Mouse (Mus musculus): ENCODE results near the gene Gnl3l. TPM values are rescaled to one million over a fixed set of nuclear protein-coding genes. Genes with fewer than 3 reads are reported as not detected.

Gene Gnl3l
- polyA plus RNA-seq (2012; rRNA removed), result 83.7 and 99.0 TPM in 2 replicates

DNA sequence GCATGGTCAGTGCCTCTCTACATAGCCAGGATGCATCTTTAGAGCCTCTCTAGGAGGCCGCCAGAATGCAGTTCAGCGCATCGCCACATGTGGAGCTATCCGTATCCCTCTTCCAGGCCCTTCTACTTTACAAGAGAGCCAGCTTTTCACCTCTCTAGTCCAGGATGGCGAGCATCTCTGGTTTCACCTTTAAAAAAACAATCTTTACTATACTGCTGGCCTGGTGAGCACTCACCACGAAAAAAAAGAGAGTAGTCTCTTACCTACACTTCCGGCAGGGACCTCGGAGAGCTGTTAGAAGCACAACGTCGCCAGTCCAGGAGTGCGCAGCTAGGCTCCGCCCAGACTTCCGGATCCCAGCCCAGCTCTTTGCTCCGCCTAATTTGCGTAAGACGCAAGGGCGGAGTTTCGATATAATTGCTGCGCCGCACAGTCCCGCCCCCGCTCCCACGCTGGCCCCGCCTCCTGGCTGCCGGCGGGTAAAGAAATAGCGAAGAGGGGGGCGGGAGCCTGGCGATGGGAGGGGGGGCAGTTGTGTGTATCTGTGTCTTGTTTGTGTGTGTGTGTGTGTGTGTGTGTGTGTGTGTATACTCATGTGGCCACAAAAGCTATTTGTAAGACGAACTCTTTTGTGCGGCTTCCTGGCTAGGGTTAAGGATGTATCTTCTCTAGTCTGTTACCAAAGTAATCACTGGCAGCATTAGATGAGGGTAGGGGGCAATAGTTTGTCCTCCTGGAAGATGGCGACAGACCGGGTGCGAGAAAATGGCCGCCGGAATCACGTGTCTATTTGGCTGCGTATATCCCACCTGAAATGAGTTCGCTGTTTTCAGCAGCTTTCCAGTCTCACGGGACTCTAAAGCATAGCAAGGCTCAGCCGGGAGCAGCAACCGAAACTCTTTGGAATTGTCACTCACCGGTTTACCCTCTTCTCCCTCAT is at the start of gene Gnl3l:
Gnl3l (minus strand) TSS at position 385 of the 940 bp plus-strand sequence.
- peak; percentile 78 to 89 for DNase-seq (ENCODE audit: extremely low spot score in 1 of 2, low spot score in 1 of 2)

DNA sequence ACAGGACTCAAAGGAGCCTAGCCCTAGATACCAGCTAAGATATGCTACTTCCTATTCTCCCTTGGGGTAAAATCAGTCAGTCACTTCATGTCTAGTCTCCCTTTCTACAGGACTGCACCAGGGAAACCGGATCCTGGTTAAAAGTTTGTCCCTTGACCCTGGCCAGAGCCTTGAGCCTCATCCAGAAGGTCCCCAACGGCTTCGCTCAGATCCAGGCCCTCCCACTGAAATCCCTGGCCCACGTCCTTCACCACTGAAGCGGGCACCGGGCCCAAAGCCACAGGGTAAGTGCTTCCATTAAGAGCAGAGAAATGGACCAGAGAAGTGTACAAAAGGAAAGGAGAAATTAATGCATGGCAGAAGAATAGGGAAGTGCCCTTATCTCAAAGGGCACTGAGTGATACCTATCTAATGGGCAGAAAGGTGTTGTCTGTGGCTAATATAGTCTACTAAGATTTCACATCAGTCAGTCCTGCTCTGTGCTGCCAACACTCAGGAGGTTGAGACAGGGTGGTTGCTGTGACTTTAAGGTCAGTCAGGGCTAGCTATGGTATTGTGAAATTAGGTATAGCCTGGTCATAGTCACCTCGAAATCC is 49.0 kb upstream of the Gnl3l start:
- DNase-seq (ENCODE audit: extremely low spot score in 1 of 2, low spot score in 1 of 2), result no peak

DNA sequence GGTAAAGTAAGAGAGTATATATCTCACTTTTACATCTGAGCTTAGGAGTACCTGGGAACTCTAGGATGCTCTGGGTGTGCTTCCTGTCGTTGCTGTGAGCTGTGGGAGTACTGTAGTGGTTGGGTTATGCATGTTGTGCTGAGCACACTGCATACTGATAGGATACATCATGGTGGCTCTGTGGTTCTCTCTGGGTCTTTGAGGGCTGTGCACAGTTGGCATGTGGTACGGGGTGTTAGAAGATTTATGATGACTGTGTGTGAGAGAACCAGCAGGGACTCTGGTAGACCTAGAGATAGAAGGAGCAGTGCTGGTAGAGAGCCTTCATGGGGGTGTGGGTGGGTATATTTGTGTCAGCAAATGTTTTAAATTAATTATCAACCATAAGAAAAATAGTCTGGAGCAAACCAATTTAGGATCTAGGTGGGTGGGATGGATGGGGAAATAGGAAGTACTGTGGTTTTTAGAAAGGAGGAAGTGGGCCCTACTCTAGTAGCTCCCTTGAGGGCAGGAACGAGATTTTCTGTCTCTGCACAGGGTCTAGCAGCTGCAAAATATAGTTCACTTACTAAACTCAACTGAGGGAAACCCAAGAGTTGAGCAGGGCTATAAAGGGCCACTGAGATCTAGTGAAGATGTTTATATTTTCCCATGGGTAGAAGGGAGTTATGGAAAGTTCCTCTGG is 44.6 kb upstream of the Gnl3l start:
- no peak for DNase-seq (ENCODE audit: extremely low spot score in 1 of 2, low spot score in 1 of 2)

DNA sequence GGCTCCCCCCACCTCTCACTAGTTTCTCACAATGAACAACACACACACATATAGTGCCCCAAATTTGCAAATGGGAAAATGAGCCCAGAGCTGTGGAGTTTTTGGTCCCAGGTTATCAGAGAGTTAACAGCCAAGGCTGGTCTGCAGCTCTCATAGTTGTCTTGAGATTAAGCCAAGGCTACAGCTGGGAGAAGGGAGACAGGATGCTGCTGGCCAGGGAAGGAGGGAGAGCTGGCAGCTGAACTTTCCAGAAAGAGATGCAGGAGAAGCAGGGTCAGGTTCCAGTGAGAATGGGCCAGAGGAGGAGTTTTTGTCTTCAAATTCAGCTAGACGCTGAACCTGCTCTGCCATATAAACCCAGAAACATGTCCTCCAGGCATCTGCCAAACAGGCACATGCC is 42.2 kb upstream of the Gnl3l start:
- DNase-seq (ENCODE audit: extremely low spot score in 1 of 2, low spot score in 1 of 2), result no peak

DNA sequence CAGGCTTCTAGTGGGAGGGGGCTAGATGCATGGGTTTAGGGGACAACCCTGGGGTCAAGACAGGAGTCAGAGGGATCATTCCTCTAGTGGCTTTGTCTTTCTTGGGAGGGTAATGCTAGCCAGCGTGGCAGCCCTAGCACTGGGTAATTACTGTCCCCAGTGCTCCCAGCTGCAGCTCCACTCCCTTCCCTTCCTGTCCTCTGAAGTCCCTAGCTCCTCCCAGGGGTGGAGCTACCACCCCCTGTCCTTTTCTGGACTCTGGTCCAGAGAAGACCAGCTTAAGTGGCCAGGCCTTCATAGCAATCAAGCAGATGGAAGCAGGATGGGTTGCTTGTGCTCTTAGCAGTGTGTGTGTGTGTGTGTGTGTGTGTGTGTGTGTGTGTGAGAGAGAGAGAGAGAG is 38.4 kb upstream of the Gnl3l start:
- no peak for DNase-seq (ENCODE audit: extremely low spot score in 1 of 2, low spot score in 1 of 2)

DNA sequence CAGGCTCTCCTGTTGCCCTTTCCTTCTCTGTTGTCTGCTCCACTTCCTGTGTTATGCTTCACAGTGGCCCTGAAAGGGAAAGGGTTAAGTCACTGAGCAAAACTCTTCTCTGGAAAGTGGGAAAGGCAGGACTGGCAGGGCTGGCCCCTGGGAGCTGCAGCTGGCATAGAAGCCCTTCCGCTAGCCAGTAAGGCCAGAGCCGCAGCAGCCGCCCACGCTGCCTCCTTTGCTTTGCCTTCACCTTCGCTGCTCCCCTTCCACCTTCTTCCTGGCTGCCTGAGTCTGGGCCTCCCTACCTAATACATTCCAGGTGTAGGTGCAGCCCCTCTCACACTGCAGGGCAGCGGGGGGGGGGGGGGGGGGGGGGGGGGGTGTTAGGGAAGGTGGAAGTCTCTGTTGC is 37.4 kb upstream of the Gnl3l start:
- no peak for DNase-seq (ENCODE audit: extremely low spot score in 1 of 2, low spot score in 1 of 2)

DNA sequence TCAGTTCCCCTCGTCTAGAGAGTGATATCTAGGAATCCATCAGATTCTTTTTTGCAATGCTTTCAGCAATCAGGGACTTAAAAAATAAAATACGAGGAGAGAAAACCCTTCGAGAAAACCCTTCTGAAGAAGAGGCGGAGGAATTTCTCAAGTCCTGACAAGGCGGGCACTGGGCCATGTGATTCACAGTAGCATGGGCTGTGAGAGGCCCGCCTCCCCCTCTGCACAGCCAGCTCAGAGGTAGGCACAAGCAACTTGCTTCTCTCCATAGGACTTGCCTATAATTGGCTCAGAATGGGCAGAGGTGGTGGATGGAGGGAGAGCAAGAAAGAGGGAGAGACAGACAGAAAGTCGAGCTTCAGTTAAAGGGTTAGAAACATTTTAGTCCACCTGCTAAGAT is 33.2 kb upstream of the Gnl3l start:
- DNase-seq (ENCODE audit: extremely low spot score in 1 of 2, low spot score in 1 of 2), result peak; percentile 38 to 78

DNA sequence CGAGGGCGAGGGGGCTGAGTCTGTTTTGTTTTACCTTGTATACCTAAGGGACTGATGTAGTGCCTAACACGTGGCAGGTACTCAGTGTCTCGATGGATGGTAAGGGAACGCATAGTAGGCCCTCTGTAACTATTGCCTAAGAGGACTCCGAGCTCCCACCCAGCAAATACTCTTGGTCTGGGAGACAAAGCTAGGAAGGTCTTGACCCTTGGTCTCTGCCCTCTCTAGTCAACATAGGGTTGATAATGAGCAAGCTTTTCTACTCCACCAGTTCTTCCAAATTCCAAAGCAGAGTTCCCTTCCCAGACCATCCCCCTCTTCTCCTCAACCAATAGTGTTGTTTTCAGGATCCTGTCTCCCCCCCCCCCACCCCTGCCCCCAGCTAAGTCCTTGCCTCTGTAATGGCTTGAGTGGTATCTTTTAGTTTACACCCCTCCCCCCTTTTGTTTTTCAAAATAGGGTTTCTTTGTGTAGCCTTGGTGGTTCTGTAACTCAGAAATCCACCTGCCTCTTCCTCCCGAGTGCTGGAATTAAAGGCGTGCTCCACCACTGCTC is 32.6 kb upstream of the Gnl3l start:
- DNase-seq (ENCODE audit: extremely low spot score in 1 of 2, low spot score in 1 of 2), result no peak

DNA sequence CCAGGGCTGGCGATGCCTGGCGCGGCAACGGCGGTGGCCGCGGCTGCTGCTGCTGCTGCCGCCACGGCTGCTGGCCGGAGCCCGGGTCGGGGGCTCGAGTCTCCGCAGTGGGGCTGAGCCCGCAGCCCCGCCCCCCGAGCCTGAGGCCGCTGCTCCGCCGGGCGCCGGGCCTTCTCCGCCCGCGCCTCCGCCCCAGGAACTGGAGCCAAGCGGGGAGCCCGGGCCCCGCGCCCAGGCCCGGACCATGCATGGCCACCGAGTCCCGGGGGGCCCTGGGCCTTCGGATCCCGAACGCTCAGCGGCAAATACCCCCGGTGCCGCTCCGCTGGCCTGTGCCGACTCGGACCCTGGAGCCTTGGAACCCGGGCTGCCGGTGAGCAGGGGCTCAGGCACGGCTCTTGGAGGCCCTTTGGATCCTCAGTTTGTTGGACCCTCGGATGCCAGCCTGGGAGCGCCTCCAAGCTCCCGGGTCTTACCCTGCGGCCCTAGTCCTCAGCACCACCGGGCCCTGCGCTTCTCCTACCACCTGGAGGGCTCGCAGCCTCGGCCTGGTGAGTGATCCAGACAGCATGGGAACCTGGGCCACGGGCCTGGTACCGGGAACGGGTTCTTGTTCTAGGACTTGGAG is 30.4 kb upstream of the Gnl3l start:
- no peak for DNase-seq (ENCODE audit: extremely low spot score in 1 of 2, low spot score in 1 of 2)

DNA sequence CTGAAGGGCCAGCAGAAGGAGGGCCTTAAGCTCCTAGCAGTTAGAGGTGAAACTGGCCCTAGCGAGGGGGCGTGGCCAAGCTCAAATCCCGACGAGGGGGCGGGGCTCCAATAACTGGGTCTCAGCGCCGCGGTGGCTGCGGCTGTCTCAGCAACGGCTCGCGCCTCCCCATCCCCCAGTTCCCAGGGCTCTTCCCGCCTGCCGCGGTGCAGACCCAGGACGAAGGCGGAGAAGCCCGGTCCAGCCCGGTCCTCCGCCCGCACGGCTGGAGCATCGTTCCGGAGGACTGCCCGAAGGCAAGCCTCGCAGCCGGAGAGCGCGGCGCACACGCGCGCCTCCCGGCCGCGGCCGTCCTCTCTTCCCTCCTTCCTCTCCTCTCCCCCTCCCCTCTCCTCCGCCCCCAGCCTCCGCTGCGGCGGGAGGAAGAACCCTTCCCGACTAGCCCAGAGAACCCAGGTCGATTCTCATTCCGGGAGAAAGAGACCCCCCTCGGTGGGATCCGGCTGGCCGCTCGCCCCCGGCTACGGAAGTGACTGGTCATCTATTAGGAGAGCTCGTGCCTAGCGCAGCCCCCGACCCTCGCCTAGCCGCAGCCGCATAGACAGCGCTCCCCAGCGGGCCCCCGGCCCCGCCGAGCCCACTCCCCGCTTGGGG is 29.8 kb upstream of the Gnl3l start:
- peak; percentile 39 to 77 for DNase-seq (ENCODE audit: extremely low spot score in 1 of 2, low spot score in 1 of 2)

DNA sequence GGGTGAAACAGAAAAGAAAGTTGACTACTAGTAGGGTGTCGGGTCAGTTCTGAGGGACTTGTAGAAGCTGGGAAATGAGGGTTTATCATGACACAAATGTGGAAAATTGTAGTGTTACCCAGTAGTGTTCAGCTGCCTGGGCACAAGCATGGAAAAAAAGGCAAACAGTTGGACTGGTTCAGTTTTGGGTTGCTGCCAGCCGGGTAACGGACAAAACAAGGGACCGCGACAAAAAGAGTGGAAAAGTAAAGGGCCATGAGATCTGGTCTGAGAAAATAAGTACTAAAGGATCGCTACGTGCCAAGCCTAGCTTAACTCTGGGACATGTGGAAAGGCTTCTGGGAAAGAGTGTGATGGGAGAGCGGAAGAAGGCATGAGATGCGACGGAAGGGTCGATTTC is 29.2 kb upstream of the Gnl3l start:
- DNase-seq (ENCODE audit: extremely low spot score in 1 of 2, low spot score in 1 of 2), result no peak

DNA sequence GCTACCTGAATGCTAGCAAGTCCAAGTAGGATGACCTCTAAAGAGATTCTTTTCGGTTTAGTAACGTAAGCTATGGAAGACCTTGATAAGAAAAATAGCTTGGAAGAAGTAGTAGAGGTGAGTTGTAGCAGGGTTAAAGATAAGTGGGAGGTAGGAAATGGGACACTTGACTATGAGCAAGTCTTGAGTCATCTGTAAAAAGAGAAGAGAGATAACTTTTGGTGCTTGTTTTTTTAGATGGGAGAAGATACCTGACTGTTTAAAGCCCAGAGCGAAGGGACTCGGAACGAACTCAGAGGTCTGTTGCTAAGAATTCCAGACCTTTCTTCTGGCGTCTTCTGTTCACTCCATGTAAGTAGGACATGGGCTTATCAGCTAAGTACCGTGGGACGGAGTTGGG is 28.7 kb upstream of the Gnl3l start, which contains the start of gene Fgd1:
Fgd1 (plus strand) TSS at position 301 of the 400 bp plus-strand sequence.
- DNase-seq (ENCODE audit: extremely low spot score in 1 of 2, low spot score in 1 of 2), result no peak

DNA sequence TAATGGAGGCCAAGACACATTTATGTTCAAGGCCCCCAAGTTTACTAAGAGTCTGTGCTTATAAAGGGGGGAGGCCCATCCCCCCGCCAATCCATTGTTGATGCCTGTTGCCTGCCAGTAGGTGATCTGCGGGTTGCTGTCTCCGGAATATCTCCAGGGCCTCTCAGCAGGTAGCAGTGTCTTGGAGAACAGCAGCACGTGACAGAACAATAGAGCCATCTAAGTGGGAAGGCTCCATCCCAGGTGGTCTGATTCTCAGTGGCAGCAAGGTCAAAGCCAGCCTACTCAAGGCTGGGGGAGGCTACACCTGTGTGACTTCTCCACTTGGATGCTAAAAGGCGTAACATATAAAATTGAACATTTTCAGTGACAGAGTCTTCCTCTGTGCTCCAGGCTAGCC is 24.1 kb upstream of the Gnl3l start:
- no peak for DNase-seq (ENCODE audit: extremely low spot score in 1 of 2, low spot score in 1 of 2)

DNA sequence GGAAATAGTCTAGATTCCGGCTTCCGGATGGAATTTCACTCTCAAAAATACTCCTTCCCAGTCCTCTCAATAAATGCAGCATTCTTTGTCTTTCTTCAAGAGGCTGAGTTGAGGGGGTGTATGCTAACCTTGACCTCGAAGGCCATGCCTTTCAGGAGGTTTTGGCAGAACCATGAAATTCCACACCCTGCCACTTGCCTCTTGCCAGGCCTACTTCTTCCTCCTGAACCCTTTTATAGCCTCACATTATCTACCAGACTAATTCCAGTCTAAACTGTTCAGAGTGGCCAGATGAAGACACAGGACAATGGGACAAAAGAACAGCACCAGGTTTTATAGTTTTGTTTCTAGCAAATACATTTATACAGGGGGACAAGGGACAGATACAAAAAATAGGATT is 14.3 kb upstream of the Gnl3l start:
- no peak for DNase-seq (ENCODE audit: extremely low spot score in 1 of 2, low spot score in 1 of 2)

DNA sequence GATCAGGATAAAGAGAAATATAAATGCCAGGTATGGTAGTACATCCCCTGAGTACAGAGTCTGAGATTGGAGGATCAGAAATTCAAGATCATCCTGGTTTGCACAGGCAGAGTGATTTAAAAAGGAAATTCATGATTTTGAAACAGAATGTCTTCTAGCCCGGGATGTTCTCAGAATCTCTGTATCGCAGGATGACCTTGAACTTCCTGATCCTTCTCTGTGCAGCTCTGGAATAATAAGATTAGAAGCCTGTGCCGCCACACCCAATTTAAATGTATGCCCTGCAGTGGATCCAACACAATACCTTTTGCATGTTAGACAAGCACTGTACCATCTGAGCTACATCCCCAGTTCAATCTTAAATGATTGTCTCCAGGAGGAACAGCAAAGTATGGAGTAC is 1.7 kb upstream of the Gnl3l start:
- no peak for DNase-seq (ENCODE audit: extremely low spot score in 1 of 2, low spot score in 1 of 2)

DNA sequence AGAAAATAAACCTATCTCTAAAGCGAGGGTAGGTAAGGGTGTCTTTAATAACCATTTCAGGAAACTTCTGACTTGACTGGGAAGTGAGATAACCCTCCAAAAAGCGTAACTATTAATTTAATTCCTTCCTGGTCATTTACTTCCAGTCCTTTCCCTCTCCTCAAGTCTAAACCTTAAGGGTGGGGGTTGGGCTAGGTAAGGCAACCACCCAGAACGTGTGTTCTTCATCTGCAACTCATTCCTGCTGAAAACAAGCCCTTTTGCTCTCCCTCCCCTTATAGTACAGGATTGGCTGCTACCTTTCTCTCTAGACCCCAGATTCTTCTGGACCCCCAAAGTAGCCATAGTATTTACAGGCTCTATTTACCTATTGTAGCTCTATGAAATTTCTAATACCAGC is 775 bp upstream of the Gnl3l start:
- DNase-seq (ENCODE audit: extremely low spot score in 1 of 2, low spot score in 1 of 2), result peak in 1 of 2 experiments; percentile 12

DNA sequence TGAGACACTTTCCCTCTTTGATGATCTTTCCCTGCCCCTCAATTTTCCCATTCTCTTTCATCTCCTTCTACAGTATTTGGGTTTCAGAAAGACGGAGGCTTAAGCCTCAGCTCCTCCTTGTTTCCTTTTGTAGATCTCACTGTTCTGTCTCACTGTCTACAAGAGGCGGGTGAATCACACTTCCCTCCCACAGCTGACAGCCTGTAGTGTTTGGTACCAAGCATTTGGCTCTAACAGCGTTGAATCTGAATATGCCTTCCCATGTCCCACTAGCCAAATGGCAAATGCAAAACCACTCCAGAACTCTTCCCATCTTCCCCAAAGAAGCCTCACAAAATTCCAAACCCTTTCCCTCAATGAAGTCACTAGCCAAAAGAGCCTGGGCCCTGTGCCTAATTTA is 20.3 kb downstream of the Gnl3l start:
- DNase-seq (ENCODE audit: extremely low spot score in 1 of 2, low spot score in 1 of 2), result peak; percentile 50 to 66

DNA sequence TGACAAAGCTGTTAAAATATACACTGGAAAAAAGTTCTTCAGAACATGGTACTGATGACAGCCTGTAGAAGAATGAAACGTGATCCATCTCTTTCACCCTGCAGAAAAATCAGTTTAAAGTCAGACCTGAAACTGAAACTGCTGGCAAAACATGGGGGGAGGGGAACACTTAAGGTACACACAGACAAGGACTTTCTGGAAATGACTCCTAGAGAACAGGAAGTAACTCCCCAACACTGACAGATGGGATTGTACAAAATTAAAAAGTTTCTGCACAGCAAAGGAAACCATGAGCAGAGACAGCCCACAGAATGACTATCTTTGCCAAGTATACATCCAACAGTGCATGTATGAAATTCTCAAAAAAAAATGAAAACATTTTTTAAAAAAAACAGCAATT is 35.5 kb downstream of the Gnl3l start:
- DNase-seq (ENCODE audit: extremely low spot score in 1 of 2, low spot score in 1 of 2), result peak in 1 of 2 experiments; percentile 16

DNA sequence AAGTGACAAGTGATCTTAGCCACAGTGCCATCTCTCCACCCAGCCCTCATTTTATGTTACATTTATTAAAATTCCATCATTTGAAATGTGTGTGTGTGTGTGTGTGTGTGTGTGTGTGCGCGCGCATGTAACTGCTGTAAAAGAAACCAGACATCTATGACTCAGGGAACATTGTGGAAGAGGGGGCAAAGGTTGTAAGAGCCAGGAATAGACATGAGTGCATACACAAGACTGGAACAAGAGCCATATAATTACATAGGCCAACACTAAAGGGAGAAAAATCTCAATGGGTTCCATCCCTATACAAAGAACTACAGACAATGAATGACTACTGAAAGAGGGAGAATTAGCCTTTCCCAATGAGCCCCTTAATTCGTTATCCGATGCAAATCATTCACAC is 41.7 kb downstream of the Gnl3l start:
- DNase-seq (ENCODE audit: extremely low spot score in 1 of 2, low spot score in 1 of 2), result no peak

DNA sequence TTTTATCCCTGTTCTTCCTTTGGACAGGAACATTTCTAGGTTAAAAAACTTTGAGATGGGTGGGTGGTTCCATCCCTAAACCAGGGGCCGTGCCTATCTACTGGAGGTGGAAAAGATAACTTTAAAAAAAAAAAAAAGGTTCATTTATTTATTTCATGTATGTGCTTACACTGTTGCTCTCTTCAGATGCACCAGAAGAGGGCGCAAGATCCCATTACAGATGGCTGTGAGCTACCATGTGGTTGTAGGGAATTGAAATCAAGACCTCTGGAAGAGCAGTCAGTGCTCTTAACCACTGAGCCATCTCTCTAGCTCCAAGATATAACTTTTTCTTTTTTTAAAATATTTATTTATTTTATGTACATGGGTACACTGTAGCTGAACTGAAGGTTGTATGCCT is 54.1 kb downstream of the Gnl3l start:
- no peak for DNase-seq (ENCODE audit: extremely low spot score in 1 of 2, low spot score in 1 of 2)
